Mouse (Mus musculus): ENCODE measurements at regions not wholly inside any gene's neighbourhood (a gene's known extent, or its start where the extent isn't known, plus 50 kb on each side); places are given as distances from the start of the nearest gene placed in this dataset.
"Not testable (repeated sequence)": the region's sequence is repeated elsewhere in the genome, so short reads cannot be mapped to it uniquely, and the experiment has no call there.

- no peak for DNase-seq
These were observed 250.0 kb downstream of the Gadd45g start for GRCm38 (mm10) chr13:52096506-52096905.

GRCm38 (mm10) chr13:52105989-52106642, 259.6 kb downstream of the Gadd45g start:
- DNase-seq: no peak

- DNase-seq: no peak
These were observed 262.0 kb downstream of the Gadd45g start for GRCm38 (mm10) chr13:52108349-52108921.

- DNase-seq: no peak
These were observed 262.7 kb downstream of the Gadd45g start for GRCm38 (mm10) chr13:52109039-52109759.

GRCm38 (mm10) chr13:52110750-52111149, 264.3 kb downstream of the Gadd45g start:
- no peak for DNase-seq

DNA sequence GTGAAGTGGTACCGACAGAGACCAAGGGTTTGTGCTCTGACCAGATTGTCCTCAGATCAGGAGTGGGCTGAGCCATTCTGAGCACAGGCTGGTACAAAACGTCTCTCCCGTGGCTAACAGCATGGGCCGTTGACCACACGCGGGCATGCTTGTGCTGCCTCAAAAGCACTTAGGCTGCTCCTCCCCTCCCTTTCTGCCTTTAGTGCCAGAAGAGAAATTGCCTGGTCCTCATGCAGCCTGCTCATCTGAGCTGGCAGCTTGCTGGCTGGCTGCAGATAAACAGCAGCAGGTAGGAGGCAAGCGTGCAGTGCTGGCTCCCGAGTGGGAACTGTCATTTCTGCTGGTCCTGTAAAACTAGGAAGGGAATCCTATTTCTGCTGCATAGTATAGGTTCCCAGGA, 267.1 kb downstream of the Gadd45g start:
- DNase-seq: no peak

DNA sequence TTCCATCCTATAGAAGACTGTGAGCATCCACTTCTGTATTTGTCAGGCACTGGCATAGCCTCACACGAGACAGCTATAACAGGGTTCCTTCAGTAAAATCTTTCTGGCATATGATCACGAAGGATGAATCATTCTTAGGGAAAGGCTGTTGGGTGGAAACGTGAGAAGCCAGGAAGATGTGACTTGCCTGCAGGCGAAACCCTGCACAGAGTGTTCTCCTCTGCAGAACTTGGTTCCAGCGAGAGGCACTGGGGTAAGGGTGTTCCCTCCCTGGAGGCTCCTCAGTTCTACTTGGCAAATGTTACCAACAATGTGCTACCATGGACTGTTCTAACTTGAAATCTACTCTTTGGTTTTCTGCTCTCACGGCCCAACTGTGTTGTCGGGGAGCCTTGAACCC, 268.0 kb downstream of the Gadd45g start:
- DNase-seq: peak; percentile 43

DNA sequence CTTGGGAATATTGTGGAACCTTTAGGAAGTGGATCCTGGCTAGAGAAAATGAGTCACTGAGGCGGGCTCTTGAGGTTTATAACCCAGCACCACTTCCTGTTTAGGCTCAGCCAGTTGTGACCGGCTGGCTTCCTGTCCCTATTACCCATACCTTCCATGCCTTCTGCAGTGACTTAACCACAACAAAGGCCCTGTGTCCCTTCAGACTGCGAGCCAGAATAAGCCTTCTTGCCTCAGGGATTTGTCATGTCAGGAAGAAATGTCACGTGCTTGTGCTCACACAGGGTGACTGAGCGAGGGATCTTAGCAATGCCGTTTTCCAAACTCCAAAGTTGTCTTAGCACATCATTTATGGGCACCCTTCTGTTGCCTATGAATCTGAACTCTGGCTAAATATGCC, 268.5 kb downstream of the Gadd45g start:
- no peak for DNase-seq

DNA sequence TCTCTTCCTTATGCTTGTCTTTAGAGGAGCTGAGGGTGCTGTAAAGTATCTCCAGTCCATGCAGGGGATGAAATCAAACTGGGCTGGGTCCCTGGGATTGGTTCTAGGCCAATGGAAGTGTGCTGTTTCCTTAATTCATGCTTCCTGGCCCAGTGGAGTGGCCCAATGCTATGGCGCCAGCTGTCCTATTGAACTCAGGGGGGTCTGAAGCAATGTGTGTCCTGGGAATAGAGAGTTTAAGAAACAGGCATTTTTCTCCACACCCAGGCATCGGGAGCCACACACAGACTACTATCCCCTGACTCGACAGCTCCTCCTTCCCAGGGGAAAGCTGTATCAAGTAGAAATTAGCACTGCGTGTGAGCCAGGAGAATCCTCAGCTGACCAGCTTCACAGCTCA, 269.8 kb downstream of the Gadd45g start:
- DNase-seq: no peak

- no peak for DNase-seq
These were observed 270.3 kb downstream of the Gadd45g start for GRCm38 (mm10) chr13:52116756-52117155.

DNA sequence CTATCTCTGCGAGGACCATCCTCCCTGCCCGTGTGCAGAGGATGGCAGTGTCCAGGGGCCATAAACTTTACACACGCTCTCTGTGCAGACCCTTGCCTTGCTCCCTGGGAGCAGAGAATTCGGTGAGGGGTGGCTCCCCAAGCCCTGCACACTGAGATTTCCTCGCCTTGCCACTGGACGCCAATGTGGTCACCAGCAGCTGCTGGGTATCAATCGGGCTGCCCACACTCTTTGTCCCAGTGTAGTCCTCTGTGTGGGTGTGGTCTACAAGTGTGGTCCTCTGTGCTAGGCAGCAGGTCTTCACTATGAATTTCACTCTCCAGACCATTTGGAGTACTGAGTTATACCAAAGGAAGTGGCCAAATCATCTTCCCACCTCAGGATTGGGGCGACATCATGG, 274.3 kb downstream of the Gadd45g start:
- DNase-seq: no peak

- no peak for DNase-seq
These were observed 278.6 kb downstream of the Gadd45g start for GRCm38 (mm10) chr13:52125037-52125436.

DNA sequence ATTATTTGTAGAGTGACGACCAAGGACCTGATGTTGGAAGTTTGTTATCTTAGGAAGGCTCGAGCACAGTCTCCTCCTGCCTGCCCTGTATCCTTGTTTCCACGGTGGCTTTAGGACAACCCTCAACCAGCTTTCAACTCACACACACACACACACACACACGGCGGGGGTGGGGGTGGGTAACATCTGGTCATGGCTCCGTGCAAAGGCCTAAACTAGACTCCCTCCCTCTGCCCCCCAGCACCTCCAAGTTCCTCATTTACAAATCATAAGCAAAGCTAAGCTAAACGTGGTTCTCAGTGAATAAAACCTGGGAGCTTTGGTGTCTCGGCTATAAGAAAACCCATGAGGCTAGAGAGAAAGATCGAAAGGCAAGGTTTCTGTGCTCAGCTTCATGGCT, 281.3 kb downstream of the Gadd45g start:
- DNase-seq: no peak

- no peak for DNase-seq
These were observed 283.0 kb downstream of the Gadd45g start for GRCm38 (mm10) chr13:52129466-52129865.

DNA sequence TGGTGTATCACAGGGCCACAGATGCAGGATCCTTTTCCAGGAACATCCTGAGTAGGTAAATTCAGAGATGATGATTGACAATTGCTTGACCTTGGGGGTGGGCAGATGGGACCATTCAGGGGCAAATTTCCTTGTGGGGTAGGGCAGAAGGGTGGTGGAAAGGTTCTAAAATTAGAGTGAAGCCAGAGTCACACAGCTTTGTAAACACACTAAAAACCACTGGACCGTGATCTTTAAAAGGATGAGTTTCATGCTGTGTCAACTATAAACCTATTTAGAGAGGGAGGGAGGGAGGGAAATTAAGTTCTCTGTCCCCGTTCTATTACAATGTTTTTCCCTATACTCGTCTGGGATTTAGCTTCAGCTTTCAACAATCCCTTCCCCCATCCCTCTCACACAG, 286.7 kb downstream of the Gadd45g start:
- DNase-seq: no peak

GRCm38 (mm10) chr13:52138331-52138945, 292.0 kb downstream of the Gadd45g start:
- DNase-seq: no peak

DNA sequence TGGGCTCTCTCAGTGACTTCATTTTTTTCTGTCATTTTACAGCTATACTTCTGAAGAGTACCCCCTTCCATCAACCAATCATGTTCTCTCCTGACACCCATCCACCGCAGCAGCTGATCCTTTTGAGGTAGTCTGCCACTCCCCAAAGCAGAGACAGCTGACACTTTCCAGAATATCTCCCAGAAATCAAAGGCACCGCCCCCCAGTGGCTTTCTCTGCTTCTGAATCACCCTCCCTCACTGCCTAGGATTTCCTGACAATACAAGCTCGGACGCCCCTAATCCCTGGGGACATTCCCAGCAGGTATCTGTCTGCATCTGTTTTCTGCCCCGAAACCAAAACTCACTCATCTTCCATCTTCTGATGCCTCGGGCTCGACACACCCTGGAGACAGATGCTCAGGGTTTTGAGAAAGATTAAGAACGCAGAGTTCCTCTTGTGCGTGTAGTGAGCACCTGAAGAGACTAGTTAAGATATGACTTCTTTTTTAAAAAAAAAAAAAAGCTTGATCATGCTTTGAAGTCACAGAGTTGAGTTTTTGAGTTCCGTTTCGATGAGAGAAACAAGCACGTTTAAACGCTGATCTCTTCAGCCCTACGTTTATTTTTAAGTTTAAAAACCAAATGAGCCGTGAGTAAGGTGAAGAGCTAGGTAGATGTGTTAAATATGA, 292.8 kb downstream of the Gadd45g start:
- no peak for DNase-seq

GRCm38 (mm10) chr13:52140221-52140620, 293.7 kb downstream of the Gadd45g start:
- no peak for DNase-seq

DNA sequence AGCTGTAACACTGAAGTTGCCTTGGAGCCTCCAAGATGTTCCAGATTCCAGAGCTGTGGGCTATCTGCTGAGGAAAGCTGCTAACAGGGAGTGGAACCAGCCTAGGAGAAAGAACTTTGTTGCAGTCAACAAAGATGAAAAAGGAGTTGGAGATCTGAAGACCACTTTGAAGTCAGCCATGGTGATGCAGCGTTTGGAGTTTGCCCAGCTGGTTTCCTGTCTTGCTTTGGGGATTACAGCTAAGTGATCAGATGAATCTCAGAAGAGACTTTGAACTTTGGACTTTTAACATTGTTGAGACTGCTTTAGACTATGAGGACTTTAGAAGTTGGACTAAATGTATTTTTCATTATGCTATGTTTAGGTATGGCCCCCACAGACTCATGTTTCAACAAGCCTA, 297.6 kb downstream of the Gadd45g start:
- DNase-seq: not testable (repeated sequence)

GRCm38 (mm10) chr13:52145926-52146325, 299.4 kb downstream of the Gadd45g start:
- DNase-seq: no peak

DNA sequence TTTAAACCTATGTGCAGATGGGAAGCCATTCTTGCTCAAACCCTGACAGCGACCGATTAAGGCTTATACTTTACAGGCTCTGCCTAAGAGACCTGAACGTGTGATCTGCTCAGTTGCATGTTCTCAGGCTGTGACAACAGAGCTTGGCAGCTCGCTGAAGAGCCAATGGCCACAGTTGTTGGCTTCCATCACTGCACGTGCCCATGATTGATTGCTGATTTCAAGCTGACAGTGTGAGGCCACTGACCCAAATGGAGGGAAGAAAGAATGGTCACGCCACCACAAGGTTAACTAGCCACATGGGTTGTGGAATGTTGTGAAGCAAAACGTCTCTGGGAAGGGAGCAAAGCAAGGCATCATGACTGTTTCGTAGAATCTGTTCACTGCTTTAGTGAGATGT, 303.8 kb downstream of the Gadd45g start:
- no peak for DNase-seq

- no peak for DNase-seq
These were observed 305.3 kb downstream of the Gadd45g start for GRCm38 (mm10) chr13:52151777-52152176.

GRCm38 (mm10) chr13:52152221-52152620, 305.7 kb downstream of the Gadd45g start:
- DNase-seq: no peak
